Mouse (Mus musculus) erythroblast, embryonic 14.5 days (primary cell): ENCODE results near the gene Slc6a16. TPM values are rescaled to one million over a fixed set of nuclear protein-coding genes. Genes with fewer than 3 reads are reported as not detected.
"Not testable (repeated sequence)": the region's sequence is repeated elsewhere in the genome, so short reads cannot be mapped to it uniquely, and the experiment has no call there.

ENCODE experiments used
- H3K27me3 ChIP-seq: 2 replicates; pipeline ENCODE4 v1.6.1; 2012; ENCODE audit warnings: inconsistent platforms; ENCODE audit not compliant: control insufficient read depth
- H3K36me3 ChIP-seq: 2 replicates; pipeline ENCODE4 v1.6.1; 2012; ENCODE audit warnings: mild to moderate bottlenecking, inconsistent platforms; ENCODE audit not compliant: control insufficient read depth
- H3K4me1 ChIP-seq: 2 replicates; pipeline ENCODE4 v1.6.1; 2012; ENCODE audit warnings: inconsistent platforms; ENCODE audit not compliant: control insufficient read depth
- H3K4me3 ChIP-seq: replicated peaks from 2 replicates; pipeline ENCODE3; 2012; ENCODE audit warnings: moderate library complexity, mild to moderate bottlenecking, inconsistent platforms
- H3K9me3 ChIP-seq: 2 replicates; pipeline ENCODE4 v1.6.1; 2012; ENCODE audit warnings: low read length, inconsistent platforms, mixed read lengths; ENCODE audit not compliant: control insufficient read depth
- GATA1 ChIP-seq: IDR thresholded peaks from 2 replicates; pipeline ENCODE4 v1.6.1; 2012; ENCODE audit warnings: low read length, inconsistent platforms, mixed read lengths
- TAL1 ChIP-seq: IDR thresholded peaks from 3 replicates; pipeline ENCODE4 v1.6.1; 2012; ENCODE audit warnings: low read length, inconsistent platforms, mixed read lengths
- polyA plus RNA-seq: library from polyadenylated mRNA; stranded (reverse); fragments of >175 nt; gene quantifications from 2 replicates; pipeline ENCODE4 v1.2.3, GENCODE M21; 2012

The Slc6a16 gene
- polyA plus RNA-seq, 1 experiment = not detected

GRCm38 (mm10) chr7:45237747-45238699 lies 2.9 kb upstream of the Slc6a16 start:
- Histone ChIP-seq H3K4me3 (peak overlapping the region; percentile 61), H3K4me1 (peaks cover 48% of the 10 kb centered on the region)
- TF ChIP-seq TAL1 (no peak), GATA1 (no peak)

DNA sequence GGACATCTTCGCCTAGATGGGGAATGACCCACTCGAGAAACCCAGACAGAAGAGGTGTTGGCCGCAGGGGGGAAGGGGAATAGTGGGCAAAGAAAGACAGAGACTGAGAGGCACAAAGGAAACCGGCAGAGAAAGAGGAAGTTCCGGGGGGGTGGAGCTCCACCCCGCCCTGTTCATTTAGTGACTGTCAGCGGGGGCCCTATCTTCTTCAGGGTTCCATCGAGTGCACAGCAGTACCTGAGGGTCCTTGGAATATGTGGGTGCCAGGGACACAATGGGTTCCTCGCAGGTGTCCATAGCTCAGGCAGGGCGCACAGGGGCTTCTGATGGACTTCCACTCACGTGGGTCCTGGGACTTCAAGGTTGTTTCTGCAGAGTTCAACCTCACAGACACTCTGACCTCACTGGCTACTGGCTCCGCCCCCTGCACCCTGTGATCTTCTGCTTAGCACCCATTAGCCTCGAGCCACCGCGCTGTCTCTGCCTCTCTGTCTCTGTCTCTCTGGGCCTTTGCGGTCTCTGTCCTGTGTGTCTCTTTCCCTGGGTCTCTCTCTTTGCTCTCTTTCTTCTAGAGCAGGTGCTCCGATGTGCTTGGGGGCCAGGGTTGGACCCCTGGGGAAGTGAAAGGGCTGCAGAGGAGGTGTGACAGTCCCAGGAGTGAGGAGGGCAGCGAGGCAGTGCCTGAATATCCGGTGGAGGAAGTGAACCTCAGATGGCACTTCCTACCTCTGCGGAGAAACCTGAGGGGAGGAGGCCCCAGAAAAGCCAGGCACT lies 2.0 kb upstream of the Slc6a16 start, which contains the start of gene Cd37:
Gene Cd37, minus strand, starts transcription at position 393 of the 774 bp plus-strand sequence.
- peak within 1 kb of the TSS; percentile 61 for H3K4me3 ChIP-seq
- TF ChIP-seq GATA1 (no peak), TAL1 (no peak)
- H3K4me1 ChIP-seq = peaks cover 40% of the 10 kb centered on the region
- H3K9me3 ChIP-seq = no peaks in the 10 kb centered on the region
- H3K36me3 ChIP-seq = no peaks in the 10 kb centered on the region
- peaks cover 21% of the 10 kb centered on the region for H3K27me3 ChIP-seq

More at GRCm38 (mm10) chr7:45237747-45238699, 2.9 kb upstream of the Slc6a16 start:
- H3K36me3 ChIP-seq = no peaks in the 10 kb centered on the region
- no peaks in the 10 kb centered on the region for H3K9me3 ChIP-seq
- H3K27me3 ChIP-seq = peaks cover 21% of the 10 kb centered on the region

- TF ChIP-seq GATA1 (no peak), TAL1 (no peak)
- H3K9me3 ChIP-seq = no peaks in the 10 kb centered on the region
- H3K4me1 ChIP-seq = peaks cover 28% of the 10 kb centered on the region
- no peak overlapping the region for H3K4me3 ChIP-seq
- peaks cover 17% of the 10 kb centered on the region for H3K27me3 ChIP-seq
- no peaks in the 10 kb centered on the region for H3K36me3 ChIP-seq
Observed at GRCm38 (mm10) chr7:45240109-45240508, 776 bp upstream of the Slc6a16 start.

GRCm38 (mm10) chr7:45241389-45241749 lies 484 bp downstream of the Slc6a16 start:
- Histone ChIP-seq H3K4me3 (no peak overlapping the region), H3K27me3 (peaks cover 9% of the 10 kb centered on the region), H3K36me3 (no peaks in the 10 kb centered on the region), H3K9me3 (no peaks in the 10 kb centered on the region), H3K4me1 (peaks cover 23% of the 10 kb centered on the region)
- TF ChIP-seq TAL1 = no peak

DNA sequence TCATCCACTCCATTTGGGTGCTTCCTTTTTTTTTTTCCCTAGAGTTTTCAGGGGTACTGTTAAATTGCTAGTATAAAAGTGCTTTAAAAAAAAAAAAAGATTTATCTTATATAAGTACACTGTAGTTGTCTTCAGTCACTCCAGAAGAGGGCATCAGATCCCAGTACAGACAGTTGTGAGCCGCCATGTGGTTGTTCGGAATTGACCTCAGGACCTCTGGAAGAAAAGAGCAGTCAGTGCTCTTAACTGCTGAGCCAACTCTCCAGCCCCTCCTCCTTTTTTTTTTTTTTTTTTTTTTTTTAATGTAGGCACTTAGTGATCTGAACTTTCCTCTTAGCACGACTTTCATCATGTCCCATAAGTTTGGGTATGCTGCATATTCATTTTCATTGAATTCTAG lies 6.8 kb downstream of the Slc6a16 start:
- H3K4me3 ChIP-seq = no peak overlapping the region
- TF ChIP-seq TAL1 (no peak), GATA1 (no peak)
- H3K4me1 ChIP-seq = no peaks in the 10 kb centered on the region
- H3K36me3 ChIP-seq = no peaks in the 10 kb centered on the region
- no peaks in the 10 kb centered on the region for H3K27me3 ChIP-seq
- H3K9me3 ChIP-seq = no peaks in the 10 kb centered on the region

DNA sequence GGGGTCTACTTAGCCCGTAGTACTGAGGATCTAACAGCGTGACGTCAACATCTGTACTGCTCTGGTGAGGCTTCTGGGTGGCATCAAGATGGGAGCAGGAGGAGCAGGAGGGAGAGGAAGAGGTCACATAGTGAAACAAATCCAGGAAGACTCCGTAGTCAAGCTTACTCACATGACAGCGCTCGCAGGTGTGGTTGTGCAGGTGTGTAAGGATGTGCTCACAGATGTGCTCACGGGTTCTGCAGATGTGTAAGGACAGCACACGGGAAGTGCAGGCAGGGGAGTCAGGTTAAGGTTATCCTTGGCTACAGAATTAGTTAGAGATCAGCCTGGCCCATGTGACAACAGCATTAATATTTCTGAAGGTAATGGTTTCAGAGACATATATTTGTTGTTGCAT lies 12.9 kb downstream of the Slc6a16 start:
- H3K36me3 ChIP-seq = no peaks in the 10 kb centered on the region
- no peak overlapping the region for H3K4me3 ChIP-seq
- no peaks in the 10 kb centered on the region for H3K9me3 ChIP-seq
- TF ChIP-seq TAL1 (no peak), GATA1 (no peak)
- H3K4me1 ChIP-seq = no peaks in the 10 kb centered on the region
- no peaks in the 10 kb centered on the region; the same call in none of the 2 replicates for H3K27me3 ChIP-seq

DNA sequence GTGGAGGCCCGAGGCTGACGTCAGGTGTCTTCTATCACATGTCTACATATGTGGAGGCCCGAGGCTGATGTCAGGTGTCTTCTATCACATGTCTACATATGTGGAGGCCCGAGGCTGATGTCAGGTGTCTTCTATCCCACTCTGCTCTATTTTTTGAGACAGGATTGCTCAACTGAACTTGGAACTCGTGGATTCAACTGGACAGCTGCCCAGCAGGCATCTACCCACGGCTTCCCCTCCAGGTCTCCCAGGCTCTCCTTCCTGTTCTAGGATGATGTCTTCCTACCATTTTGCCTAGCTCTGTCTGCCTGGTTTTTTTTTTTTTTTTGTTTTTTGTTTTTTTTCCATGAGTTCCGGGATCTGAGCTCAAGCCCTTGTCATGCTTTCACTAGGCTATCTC lies 14.9 kb downstream of the Slc6a16 start:
- not testable (repeated sequence) for H3K27me3 ChIP-seq, H3K4me1 ChIP-seq, H3K9me3 ChIP-seq, H3K4me3 ChIP-seq, H3K36me3 ChIP-seq

DNA sequence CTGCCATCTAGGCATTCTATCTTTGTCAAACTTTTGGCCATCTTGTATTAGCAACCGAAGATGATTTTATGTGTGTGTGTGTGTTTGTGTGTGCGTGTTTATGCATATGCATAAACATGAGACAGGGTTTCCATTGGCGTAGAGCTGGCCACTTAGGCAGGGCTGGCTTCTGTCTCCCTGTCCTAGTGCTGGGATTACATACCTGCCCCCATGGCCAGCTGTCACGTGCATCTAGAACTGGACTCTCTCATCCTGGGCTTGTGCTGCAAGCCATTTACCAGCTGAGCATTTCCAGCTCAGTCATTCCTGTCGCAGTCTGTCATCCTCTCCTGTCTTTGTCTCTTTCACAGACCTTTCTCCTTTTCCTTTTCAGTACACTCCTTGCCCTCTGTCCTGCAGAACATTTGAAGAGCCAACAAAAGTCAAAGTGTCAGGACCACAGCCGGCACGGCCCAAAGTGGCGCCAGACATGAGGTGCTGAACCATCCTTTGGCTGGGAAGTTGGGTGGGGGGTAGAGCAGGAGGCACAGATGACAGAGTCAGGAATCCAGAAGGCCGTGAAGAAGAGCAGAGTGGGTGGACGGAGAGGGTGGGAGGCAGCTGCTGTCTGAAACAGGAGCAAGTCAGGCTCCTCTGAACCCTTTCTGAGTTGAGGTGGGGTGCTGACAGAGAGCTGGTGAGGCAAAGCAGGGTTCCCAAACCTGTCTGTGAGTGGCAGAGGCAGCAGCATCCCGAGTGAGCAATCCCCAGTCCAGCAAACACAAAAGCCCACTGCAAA lies 16.4 kb downstream of the Slc6a16 start:
- H3K27me3 ChIP-seq = no peaks in the 10 kb centered on the region; the same call in none of the 2 replicates
- TF ChIP-seq GATA1 (no peak), TAL1 (no peak)
- H3K4me3 ChIP-seq = no peak overlapping the region
- no peaks in the 10 kb centered on the region for H3K9me3 ChIP-seq
- H3K4me1 ChIP-seq = no peaks in the 10 kb centered on the region
- no peaks in the 10 kb centered on the region for H3K36me3 ChIP-seq
